Mouse (Mus musculus) thymus, postnatal 25 days (tissue): ENCODE measurements at regions not wholly inside any gene's neighbourhood (a gene's known extent, or its start where the extent isn't known, plus 50 kb on each side); places are given as distances from the start of the nearest gene placed in this dataset.

ENCODE experiments used
- DNase-seq: peaks from one replicate; pipeline ENCODE4 v3.0.0; 2022

DNA sequence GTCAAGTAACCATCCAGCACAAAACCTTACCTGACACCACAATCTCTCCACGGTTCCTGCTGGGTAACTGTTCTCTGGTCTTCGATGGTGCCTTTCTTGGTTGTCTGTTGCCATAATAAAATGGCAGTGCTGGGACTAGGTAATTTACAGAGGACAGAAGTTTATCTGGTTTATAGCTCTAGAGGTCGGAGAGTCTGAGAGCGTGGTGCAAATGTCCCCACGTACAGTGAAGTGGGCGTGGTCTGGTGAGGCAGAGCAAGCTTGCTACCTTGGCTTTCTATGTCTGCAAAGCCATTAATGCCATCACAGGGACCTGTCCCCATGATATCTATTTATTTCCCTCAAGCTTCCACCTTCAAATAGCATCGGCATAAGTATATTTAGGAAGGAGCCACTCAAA, 223.0 kb downstream of the Opa1 start:
- no peak for DNase-seq

DNA sequence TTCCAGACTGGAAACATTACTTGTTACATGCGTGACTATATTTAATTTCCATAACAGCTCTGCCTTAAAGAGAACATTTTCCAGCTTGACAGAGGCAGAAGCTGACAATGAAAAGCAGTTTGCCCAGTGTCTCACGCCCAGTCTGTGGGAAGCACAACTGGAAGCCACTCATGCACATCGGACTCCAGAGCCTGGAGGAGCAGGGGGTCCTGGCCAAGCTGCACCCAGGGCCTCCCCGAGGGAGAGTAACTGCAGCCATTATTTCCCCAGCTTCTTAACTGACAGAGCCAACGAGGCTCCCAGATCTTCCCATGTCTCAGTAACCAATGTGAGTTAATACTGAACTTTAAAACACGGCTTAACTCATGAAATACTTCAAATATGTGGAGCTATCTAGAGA, 223.5 kb downstream of the Opa1 start:
- no peak for DNase-seq

DNA sequence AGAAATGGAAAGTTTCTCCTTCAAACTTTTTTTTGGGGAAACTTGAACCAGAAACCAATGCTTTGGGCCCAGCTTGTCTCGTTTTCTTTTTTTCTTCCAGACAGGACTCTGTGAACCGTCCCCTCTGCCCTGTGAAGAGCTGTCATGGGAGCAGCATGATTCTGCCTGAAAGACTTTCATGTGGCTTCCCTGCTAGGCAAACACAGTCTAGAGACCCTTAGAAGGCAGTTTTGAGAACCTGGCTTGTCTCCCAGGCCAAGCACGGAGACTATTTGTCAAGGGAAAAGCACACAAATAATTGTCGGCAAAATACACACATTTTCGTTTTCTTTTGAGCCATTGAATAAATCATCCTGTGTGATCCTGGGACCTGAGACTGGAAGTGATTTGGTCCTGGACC, 228.7 kb downstream of the Opa1 start:
- no peak for DNase-seq

DNA sequence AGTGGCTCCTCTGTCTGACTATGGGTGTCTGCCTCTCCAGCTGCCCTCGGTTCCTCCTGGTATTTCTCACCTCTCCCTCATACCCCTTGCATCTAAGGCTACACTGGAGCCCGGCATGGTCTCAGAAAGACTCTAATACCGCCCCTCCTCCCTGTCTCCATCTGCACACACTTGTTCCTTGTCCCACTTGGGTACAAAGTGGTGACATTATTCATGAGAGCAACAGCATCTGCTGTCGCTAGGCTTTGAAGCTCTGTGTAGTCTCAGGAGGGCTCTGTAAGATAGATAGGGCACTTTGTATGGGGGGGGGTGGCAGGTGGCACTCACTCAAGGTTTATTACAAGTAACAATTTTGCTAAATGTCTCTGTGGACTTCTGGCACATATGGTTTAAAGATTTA, 229.7 kb downstream of the Opa1 start:
- no peak for DNase-seq

GRCm38 (mm10) chr16:29813411-29814038, 234.4 kb downstream of the Opa1 start:
- peak; percentile 50 for DNase-seq

- peak; percentile 90 for DNase-seq
These were observed 234.9 kb downstream of the Opa1 start for GRCm38 (mm10) chr16:29814039-29814438.

- DNase-seq, result no peak
These were observed 235.5 kb downstream of the Opa1 start for GRCm38 (mm10) chr16:29814655-29815054.

DNA sequence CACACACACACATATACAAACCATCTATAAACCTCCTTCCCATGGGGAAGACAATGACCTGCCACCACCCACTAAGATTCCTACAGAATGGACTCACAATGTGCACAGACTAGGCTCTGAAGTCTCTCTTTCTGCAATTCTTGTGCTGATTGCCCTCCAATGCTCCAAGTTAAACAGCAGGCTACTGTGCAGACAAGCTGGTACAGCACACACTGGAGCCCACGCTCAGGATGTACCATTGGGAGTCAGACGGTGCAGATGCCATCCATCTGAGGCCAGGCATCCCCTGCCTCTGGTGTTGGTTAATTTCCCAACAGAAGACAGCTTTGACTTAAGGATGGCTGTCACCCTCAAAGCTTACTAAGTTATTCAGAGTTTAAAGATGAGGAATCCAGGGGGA, 236.1 kb downstream of the Opa1 start:
- no peak for DNase-seq

GRCm38 (mm10) chr16:29815632-29816337, 236.7 kb downstream of the Opa1 start:
- no peak for DNase-seq

- DNase-seq, result no peak
These were observed 237.7 kb downstream of the Opa1 start for GRCm38 (mm10) chr16:29816681-29817369.

- DNase-seq, result no peak
These were observed 239.8 kb downstream of the Opa1 start for GRCm38 (mm10) chr16:29818807-29819440.

DNA sequence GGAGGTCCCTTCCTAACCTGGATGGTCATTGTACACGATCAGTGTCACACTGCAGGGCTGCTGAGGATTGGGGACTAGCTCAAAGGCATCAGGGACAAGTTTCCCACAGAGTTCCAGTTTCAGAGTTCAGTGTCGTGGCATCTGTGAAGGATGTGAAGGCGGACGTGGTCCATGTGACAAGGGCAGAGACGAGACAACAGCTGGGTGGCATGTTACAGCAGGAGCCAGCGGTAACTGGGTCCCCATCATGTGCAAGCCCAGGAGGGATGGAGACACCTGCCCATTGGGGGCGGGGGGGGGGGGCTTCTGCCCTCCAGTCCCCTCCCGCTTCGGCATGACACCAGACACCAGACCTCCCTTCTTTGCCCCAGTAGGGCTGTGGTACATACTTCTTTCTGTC, 241.6 kb downstream of the Opa1 start:
- no peak for DNase-seq

DNA sequence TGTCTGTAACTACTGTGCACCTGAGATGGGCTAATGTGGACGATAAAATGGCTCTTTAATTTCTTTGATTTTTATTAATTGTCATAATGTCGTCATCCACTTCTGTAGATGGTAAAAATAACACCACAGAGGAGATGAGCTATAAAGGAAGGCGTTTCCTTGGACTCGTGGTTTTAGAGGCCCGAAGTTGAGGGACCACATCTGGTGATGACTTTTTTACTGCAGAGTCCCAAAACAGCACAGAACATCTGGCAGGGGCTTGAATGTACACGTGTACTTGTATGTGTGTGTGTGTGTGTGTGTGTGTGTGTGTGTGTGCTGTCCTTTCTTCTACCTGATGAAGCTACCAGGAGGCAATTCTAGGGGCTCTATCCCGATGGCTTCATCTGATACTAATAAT, 242.1 kb upstream of the Hes1 start:
- DNase-seq, result no peak

DNA sequence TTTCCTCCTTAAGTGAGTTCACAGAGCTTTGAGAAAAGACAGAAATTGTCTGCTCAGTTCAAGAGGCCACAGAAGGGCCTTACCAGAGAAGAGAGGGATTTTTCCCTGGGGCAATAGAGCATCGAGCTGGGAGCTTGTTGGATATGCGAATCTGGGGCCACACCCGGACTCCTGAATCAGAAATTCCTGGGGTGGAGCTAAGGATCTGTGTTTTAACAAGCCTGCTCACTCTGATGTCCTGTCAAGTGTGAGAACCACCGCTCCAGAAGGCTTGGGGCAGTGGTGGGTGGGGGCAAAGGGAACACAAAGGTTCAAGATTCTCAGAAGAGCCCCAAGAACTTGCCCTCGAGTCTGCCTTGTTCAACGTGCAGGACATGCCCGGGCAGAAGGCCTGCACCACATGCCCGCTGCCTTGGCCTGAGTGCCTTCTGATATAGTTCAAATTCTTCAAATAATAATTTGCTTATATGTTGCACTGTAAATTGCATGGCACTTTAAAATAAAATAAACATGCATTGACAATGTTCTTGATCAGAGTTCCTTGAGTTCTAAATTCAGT, 241.3 kb upstream of the Hes1 start:
- no peak for DNase-seq

DNA sequence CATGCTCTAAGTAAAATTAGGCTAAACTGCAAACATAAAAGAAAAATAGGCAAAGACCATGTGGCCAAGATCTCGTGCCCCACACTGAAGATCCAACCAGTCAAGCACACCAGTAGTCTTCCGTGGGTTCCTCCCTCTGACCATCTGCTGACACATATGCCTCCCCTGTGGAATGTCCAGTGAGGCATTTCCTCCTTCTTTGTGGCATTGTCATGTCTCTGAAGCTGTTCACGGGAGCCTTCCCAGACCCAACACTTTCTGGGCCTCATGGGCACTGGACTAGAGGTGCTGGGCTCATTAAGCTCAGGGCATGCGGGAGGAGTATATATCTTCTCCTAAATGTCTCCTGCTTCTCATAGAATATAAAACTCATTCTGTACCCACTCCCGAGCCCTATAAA, 237.3 kb upstream of the Hes1 start:
- DNase-seq, result no peak

GRCm38 (mm10) chr16:29827776-29828175, 236.4 kb upstream of the Hes1 start:
- no peak for DNase-seq

DNA sequence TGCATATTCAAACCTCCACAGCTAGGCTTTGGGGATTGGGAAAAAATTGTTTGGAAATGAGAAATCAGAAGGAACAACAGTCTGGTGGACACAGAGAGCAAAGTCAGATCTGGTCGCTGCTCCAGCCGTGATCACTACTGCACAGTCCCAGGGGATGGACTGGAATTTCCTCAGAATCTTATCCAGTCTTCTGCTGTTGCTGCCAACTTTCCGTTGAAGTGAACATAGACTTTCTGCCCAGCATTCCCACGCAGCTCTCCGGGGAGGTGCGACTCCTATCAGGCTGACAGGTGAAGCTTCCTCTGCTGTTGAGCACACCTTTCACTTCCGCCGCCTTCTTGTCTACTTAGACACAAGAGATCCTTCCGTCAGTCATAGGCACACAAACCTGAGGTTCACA, 234.7 kb upstream of the Hes1 start:
- no peak for DNase-seq

DNA sequence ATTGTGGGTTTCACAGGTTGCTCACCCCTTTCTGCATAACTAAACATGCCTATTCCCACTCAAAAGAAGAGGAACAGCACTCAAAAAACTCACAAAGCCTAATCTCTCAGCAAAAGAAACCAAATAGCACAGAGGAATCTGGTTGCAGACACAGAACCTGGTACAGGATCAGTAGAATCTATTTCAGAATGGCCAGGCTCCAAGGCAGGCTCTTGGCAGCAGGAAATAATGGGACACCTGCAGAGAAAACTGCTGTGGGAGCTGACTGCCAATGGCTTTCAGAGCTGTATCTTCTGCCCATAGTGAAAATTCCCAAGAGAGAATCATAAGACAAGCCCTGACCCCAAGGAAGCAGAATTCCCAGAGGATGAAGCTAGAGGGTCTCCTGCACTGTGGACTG, 234.1 kb upstream of the Hes1 start:
- no peak for DNase-seq

- DNase-seq, result no peak
These were observed 230.9 kb upstream of the Hes1 start for GRCm38 (mm10) chr16:29833298-29833697.

DNA sequence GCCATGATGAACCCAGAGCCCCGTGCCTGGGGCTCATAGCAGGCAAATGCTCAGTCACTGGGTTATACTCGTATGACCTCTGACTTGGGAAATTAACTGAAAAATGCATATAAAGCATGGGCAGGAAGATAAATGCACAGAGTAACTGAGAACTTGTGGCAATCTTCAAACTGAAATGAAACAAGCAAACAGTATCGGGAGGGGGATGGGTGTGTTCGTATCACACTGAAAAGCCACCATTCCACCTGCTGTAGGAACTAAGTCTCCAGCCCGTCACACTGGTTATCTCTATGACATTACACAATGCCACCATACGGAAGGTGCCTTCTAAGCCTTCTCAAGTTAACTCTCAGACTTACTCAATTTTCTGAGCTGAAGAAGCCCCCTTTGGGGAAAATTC, 230.3 kb upstream of the Hes1 start:
- DNase-seq, result no peak

DNA sequence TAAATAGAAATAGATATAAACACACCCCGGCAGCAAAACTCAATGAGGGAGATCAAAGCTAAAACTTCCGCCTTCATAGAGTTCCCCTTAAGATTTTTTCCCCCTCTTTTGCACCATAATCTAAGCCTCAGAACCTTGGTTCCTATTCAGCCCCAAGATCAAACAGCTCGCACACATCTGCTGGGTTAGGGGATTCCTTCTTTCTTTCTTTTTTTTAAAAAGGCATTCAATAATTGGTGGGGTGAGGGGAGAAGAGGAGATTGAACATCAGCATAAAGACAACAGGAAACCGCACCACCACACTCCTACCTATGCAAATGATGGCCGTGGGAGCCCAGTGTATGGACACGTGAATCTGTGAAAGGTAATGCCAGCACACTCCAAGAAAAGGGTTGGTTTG, 229.5 kb upstream of the Hes1 start:
- DNase-seq, result no peak

DNA sequence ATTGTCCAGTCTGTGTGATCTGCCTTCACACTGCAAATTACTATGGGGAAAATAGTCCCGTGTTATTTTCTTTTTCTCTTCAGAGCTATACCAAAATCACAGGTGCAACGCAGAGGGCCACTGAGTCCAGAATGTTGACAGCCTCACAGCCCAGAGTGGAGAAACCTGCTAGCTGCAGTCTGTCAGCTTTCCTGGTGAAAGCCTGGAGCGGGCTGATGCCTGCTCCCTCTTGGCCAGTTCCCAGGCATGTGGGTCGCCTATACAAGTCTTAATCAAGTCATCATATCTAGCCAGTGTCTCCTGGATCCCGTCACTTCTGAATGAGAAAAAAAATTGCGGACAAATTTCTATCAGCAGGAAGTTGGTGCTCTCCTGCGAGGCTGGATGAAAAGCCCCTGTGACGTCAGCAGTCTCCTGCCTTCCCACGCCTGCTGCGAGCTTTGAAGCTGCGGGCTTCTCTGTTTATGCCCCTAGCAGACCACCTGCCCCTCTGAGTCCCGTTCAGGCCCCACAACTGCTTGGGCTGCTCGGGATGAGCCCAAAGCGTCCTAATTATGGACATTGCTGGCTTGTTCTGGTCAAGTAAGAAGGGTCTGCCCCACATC, 227.1 kb upstream of the Hes1 start:
- DNase-seq, result peak; percentile 41

DNA sequence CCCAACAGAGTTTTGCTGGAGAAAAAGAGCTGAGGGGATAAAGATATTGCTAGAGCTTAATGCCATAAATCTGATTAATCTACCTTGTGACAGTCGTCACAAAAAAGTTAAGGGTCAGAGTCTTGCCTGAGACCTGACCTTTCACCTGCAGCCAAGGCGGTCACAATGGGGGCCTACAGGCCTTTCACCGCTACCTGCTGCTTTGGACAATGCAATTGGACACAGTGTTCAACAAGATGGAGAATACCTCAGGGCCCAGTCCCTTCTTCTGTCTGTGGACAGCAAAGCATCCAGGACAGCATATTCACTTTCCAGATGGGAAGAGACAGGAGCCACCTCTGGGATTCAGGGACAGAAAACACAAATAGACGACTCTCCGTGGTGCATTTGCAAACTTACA, 226.3 kb upstream of the Hes1 start:
- DNase-seq, result no peak
